Mouse (Mus musculus) adrenal gland, adult (tissue): ENCODE measurements around the gene Loxl4.

Experiments used
- DNase-seq, 2 experiments: peaks; one replicate each; pipeline ENCODE4 v3.0.0; 2022 to 2023; ENCODE audit warnings: low spot score in 1 of 2; ENCODE audit not compliant: inconsistent age in 2 of 2

The Loxl4 gene

GRCm38 (mm10) chr19:42612654-42613053 lies at the start of gene Loxl4:
Loxl4 (minus strand) TSS chr19:42612813.
- peak; percentile 73 to 87 for DNase-seq

DNA sequence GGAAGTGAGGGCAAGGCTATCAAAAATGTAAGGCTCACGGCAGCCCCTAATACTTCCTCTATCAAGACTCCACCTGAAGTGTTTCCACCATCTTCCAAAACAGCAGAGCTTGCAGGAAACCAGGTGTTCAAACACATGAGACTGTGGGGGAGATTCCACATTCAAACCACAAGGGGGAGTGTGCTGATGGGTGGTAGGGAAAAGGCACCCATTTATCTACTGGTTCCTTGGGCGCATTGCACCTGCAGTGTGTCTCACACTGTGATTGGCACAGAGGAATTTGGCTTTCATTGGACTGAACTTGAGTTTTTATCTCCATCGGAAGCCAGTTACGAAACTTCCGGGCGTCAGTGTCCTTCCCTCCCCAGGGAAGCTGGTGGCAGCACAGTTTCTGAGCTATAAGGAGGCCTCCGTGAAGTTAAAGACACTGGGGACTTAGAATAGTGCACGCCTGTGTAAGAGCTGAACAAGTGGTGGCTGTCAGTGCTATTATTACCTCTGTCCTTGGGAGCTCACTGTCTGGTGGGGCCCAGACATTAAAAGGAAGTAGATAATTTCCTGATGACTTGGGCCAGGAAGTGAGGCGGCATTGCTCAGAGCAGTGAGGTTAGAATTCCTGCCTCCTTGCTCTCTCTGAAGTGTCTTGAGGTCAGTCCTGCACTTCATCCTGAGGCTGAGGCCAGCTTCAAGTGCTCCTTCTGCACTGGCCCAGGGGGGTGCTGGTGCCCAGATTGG lies 49.0 kb upstream of the Loxl4 start:
- DNase-seq = peak; percentile 29 to 65

DNA sequence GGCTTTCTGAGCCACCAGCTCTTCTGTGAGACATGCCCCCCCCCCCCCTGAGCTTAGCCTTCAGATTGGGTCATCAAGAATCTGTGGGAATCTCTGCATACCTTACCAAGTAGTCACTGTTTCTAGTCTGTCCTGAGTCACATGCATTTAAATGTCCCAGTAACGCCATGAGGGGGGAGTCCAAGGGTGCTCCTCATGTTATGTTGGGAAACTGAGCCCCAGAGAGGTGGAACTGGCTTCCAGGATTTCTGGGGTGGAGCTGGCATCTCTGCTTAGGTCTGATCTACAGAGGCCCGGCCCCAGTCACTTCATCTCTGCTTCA lies 47.6 kb upstream of the Loxl4 start:
- DNase-seq = peak in 1 of 2 experiments; percentile 51

DNA sequence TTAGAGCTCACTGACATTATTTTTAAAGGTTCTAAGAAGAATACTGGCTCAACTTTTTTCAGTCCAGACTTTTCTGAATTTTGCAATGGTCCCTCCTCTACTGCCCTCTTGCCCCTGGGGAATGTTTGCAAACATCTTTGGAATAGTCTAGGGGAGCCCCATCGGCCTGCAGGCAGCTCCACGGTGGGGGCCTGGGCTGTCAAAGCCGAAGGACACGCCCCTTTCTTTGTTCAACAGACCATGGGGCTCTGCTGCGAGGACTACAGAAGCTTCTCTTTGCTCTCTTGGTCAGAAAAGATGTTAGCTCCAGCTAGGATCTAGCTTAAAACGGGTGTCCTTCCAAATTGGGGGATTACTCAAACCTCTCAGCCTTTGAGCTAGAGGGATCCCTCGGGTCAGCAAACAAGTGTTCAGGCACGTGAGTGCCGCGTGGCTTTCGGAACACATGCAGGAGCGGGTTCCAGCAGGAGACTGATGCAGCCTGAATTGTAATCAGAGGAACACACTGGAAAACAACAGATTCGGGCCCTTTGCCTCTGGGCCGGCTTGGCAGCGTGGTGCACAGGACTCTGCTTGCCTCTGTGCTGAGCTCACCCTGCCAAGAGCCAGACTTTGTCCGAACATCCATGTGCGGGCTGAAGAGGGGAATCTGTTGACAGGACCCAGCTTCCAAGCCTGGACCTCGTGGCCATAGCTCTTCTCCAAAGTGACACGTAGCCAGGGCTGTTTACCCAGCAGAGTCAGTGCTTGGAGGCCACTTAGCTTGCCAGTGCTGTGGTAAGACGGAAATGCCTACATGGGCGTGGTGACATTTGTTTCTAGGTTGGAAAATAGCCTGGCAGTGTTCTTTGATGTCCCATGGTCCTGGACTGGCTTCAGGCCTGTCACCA lies 47.0 kb upstream of the Loxl4 start:
- peak; percentile 82 to 92 for DNase-seq

DNA sequence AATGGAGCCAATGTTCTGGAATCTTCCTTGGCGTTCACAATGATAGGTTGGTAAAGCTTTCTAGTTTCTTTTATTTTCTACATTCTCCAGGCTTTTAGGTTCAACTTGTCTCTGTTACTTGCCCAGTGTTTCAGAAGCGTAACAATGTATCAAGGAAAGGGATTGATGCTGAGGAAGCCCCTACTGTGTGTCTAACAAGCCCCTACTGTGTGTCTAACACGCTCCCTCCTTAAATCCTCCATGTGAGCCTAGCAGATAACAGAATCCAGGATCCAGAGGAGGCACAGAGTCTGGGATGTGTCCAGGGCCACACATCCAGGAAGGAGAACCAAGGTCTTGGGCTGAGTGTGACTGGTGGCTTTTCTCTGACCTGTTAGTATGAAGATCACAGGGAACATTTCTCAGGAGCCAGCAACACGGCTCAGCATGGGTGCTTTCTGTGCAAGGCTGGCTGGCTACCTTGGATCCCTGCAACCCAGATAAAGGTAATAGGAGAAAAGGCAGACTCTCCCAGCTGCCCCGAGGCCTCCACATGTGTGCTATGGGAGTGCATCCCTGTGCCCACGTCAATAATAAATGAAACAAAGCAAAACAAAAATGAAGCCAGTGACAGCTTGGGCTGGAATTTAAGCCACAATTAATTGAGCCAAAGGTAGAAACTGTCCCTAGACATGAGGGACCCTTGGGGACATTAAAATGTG lies 46.0 kb upstream of the Loxl4 start:
- DNase-seq = peak; percentile 25 to 57

GRCm38 (mm10) chr19:42657769-42658168 lies 45.2 kb upstream of the Loxl4 start:
- peak; percentile 77 to 88 for DNase-seq

DNA sequence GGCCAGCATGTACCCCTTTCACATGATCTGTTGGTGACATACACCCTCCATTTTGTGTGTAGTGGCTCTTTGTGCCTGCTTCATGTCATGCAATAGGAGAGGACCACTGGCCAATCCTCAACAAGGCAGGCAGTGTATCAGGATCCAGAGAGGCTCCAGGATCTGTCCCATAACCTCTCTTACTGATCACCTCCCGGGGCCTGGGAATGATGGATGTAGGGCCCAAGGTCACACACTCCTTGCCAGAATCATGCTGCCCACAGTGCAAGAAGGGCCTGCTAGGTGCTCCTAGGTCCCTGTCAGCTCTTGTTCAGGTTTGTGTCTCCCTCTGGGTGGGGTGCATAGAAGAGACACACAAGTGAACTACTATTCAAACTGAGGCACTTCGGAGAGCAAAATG lies 44.7 kb upstream of the Loxl4 start:
- DNase-seq = peak; percentile 50 to 68

- peak; percentile 72 to 90 for DNase-seq
Observed at GRCm38 (mm10) chr19:42655006-42655405, 42.4 kb upstream of the Loxl4 start.

DNA sequence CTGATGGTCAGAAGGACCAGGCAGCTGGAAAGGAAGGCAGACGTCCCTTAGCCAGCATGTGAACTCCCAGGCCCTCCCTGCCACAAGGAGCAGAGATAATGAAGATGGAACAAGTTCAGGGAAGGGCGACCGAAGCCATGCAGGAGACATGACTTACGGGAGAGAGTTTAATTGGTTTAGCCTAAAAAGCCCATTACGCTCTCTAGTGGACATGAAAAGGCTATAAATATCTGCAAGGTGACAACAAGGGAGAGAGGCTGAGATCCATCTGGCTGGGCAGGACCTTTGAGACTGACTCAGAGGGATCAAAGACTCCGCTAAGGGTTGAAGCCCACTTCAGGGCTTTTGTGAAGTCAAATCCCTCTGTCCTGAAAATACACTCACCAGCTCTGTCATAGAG lies 40.5 kb upstream of the Loxl4 start:
- DNase-seq = peak in 1 of 2 experiments; percentile 37

GRCm38 (mm10) chr19:42652425-42652824 lies 39.8 kb upstream of the Loxl4 start:
- DNase-seq = no peak

GRCm38 (mm10) chr19:42640211-42640610 lies 27.6 kb upstream of the Loxl4 start:
- DNase-seq = no peak

DNA sequence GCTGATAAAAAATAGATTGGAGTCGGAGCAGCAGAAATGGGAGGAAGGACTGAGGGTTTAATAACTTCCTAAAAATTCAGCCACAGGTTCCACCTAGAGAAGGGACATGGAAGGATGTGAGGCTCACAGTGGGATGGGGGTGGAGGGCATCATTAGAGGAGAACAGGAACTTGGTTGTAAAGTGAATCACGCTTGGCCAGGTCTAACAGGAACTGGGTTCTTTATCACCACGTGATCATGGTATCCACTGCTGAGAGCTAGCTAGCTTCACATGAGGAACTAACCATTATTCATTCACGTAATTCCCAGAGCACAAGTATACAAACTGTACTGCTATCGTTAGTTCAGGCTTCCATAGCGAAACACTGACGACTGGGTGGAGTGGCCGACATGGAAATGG lies 26.9 kb upstream of the Loxl4 start:
- DNase-seq = no peak

- no peak for DNase-seq
Observed at GRCm38 (mm10) chr19:42638604-42639481, 26.2 kb upstream of the Loxl4 start.

DNA sequence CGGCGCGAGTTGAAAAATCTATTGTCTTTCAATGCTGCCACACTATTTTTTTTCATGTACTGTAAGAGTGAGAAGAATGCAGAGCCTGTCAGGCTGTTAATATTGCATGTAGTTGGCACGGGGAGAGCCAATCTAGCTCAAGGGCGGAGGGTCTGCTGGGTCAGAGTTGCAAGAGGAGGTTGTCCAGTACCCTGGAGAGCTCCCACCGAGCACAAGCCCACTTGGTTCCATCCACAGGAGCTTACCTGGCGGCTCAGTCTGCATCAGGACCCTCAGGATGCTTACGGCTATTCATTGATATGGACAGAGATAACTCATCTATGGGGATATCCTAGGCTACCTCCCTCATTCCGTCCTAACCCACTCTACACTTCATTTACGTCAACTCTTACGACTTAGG lies 24.0 kb upstream of the Loxl4 start:
- no peak for DNase-seq

DNA sequence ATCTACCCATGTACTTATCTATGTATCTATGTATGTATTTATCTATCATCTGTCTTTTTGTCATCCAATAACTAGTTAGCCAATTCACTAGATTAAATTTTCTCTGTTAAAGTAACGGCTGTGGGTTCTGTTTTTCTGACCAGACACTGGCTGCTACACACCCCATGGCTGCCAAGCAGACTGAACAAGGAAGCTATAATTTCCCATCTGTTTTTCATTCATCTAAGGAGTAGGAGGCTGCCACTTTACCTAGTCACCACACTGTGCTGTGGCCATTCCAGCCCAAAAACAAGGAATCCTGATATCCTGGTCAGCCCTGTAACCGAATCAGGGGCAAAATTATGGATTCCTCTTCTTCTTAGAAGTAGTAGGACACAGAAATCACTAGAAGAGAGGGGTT lies 21.0 kb upstream of the Loxl4 start:
- no peak for DNase-seq

DNA sequence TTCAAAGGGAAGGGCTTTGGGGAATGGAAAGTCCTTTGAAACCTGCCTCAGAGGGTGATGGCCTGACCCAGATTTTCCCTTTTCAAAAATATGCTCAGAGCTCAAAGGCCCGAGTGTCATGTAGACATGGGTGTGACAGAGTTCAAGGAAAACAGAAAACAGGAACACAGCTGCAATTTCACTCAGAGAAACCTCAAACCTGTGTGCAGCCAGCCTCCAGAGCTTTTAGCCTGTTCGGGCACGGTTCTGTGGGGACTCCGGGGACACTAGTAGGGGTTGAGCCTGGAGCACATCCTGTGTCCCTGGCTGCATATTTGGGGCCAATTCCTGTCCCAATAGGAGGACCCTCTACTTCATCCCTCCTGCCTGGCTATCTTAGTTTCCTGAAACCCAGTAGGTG lies 19.7 kb upstream of the Loxl4 start:
- no peak for DNase-seq

- DNase-seq = peak in 1 of 2 experiments; percentile 68
Observed at GRCm38 (mm10) chr19:42631541-42631961, 18.9 kb upstream of the Loxl4 start.

DNA sequence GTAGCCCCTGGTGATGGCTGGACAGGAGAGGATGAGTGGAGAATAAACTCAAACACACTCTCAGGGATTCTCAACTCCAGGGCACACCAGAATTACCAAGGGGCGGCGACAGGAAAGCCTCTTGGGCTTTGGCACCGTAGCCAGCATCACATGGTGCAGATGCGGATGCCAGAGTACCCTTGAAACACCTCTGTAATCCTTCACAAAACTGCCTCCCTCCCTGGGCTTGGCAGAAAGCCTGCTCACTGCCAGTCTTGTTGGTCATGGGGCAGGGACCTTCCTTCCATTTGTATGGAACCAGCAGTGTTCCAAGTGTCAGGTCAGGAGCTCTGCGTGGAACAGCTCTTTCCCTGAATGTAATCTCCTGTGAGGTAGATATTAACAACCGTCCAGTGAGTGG lies 15.5 kb upstream of the Loxl4 start:
- DNase-seq = no peak

DNA sequence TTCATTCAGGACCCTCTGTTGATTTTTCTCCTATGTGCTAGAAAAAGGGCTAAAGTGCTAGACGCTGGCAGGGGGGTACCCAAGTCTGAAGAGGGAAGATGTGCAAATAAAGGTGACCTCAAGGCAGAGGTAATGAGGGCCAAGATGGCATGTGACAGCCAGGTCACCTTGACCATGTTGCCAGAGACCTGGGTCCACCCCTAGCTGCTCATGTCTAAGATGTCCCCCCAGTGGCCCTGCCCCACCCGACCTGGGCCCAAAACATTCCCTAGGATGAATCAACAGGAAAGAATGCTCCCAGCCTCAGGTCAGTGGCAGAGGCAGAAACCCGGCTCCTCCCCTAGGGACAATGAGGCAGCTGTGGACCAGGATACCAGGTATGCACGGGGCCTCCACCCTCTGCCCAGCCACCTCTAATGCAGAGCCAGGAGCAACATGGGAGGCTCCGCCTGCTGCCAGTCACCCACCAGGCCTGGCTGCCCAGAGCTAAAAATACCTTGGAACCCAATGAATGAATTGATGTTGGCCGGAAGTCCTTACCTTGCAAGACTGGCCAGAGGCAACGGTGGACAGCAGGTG lies 1.1 kb upstream of the Loxl4 start:
- DNase-seq = no peak

- no peak for DNase-seq
Observed at GRCm38 (mm10) chr19:42613116-42613515, 503 bp upstream of the Loxl4 start.
